Comparison of ENCODE assay signal across 17 mouse cellular contexts in genomic region chr12:81724776-81725175, GRCm38 (mm10). TPM values are rescaled to one million over a fixed set of nuclear protein-coding genes. Genes with fewer than 3 reads are reported as not detected.
DNase-seq lines count a peak whose midpoint lies in the region; ATAC-seq lines count a peak whose summit lies in the region.
"Had no signal": no experiment of that assay in that cellular context is flagged by ENCODE, and none has a peak within 500 bp of the region (broad histone marks: within the 10 kb centered on the region; RNA-seq: fewer than 3 reads in every experiment).

No protein-coding gene starts in this region.

- no peak for ATAC-seq in cerebellum, adult (ENCODE audit: insufficient number of reproducible peaks, low FRiP score, low TSS enrichment)
- ATAC-seq: activated CD4-positive, CD25-positive, alpha-beta regulatory T cell, adult 4 months; forebrain, embryonic 15.5 days; inflammation-experienced regulatory T-cells, adult 6 months; intestine, embryonic 16.5 days had no signal

- DNase-seq in cerebellum, adult 11 months: peak; percentile 29
- peak; percentile 24 for DNase-seq in cerebellum, adult 8-10 months
- peak; percentile 33 to 47 for DNase-seq in cerebellum, postnatal 14 days
- no peak for DNase-seq in gastrocnemius, postnatal 10 days
- no peak for DNase-seq in liver
- DNase-seq in left cerebral cortex, adult 18-20 months (ENCODE audit: low spot score in 2 of 2): no peak
- DNase-seq: adrenal gland, adult 8-10 months; adrenal gland, postnatal 25 days; embryo, embryonic 11 days; gastrocnemius, postnatal 36 days; heart, postnatal 14 days; heart, postnatal 4 days had no signal

RNA-seq across cellular contexts. Expression of gene Map3k9, which starts 56.2 kb away (rescaled TPM):
- under 1 TPM; 0.14 to 0.29 TPM for total RNA-seq in gastrocnemius, postnatal 10 days (2021)
- 10 to 100 TPM; 57.3 to 57.4 TPM for total RNA-seq in left cerebral cortex, adult 18-20 months (2021)

Comparison
In these comparisons a context has a peak if more than half of its experiments do, and no peak if none do; other contexts are left out.
1. DNase-seq: peak in cerebellum, adult 11 months (single experiment), cerebellum, adult 8-10 months (single experiment) and cerebellum, postnatal 14 days (2 of 2); none in gastrocnemius, postnatal 10 days (single experiment), liver (single experiment) and left cerebral cortex, adult 18-20 months (0 of 2).
2. RNA of gene Map3k9, which starts 56.2 kb away (total RNA-seq): 57.3 to 57.4 TPM in left cerebral cortex, adult 18-20 months; 0.14 to 0.29 TPM in gastrocnemius, postnatal 10 days; every median in the first group is over 10 times any median in the second.